Mouse (Mus musculus): ENCODE results near the gene Flt1. TPM values are rescaled to one million over a fixed set of nuclear protein-coding genes. Genes with fewer than 3 reads are reported as not detected.
A peak's percentile ranks its signal among the peaks of the same experiment; 100 is the strongest.

Gene Flt1
- polyA plus RNA-seq, 1 experiment from 2014 or later: 0.03 TPM

GRCm38 (mm10) chr5:147742468-147743111 lies 16.8 kb upstream of the Flt1 start:
- no peaks in the 10 kb centered on the region for H3K36me3 ChIP-seq (ENCODE audit: inconsistent target)
- H3K79me2 ChIP-seq (ENCODE audit: inconsistent target): no peaks in the 10 kb centered on the region
- H3K4me3 ChIP-seq (ENCODE audit: inconsistent target): no peak overlapping the region
- peak overlapping the region; percentile 50 for H3K27ac ChIP-seq
- WGBS (ENCODE audit: missing documents): 22% methylated on average over 9 of the region's 9 CpGs

- WGBS (ENCODE audit: missing documents): 90% methylated on average over 8 of the region's 8 CpGs
Observed at GRCm38 (mm10) chr5:147736766-147737280, 11.0 kb upstream of the Flt1 start.

DNA sequence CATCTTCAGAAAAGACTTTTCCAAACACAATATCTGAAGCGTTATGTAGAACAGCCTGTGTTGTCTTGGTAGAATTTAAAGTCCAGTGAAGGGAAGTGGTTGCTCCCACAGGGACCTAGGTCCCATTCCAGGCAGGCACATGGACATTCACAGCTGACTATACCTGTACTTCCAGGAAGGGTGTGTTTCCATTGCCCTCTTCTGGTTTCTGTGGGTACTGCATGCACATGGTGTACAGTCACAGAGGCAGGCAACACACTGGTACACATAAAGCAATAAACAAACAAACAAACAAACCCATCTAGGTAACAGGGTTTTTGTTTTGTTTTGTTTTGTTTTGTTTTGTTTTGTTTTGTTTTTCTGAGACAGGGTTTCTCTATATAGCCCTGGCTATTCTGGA lies 7.9 kb upstream of the Flt1 start:
- H3K36me3 ChIP-seq (ENCODE audit: inconsistent target): no peaks in the 10 kb centered on the region
- WGBS (ENCODE audit: missing documents): 100% methylated on average over 1 of the region's 1 CpGs
- H3K4me3 ChIP-seq (ENCODE audit: inconsistent target): no peak overlapping the region
- H3K79me2 ChIP-seq (ENCODE audit: inconsistent target): no peaks in the 10 kb centered on the region
- no peak overlapping the region for H3K27ac ChIP-seq

More at GRCm38 (mm10) chr5:147736766-147737280, 11.0 kb upstream of the Flt1 start:
- no peak overlapping the region for H3K27ac ChIP-seq
- H3K4me3 ChIP-seq (ENCODE audit: inconsistent target): no peak overlapping the region
- no peaks in the 10 kb centered on the region for H3K36me3 ChIP-seq (ENCODE audit: inconsistent target)
- no peaks in the 10 kb centered on the region for H3K79me2 ChIP-seq (ENCODE audit: inconsistent target)

DNA sequence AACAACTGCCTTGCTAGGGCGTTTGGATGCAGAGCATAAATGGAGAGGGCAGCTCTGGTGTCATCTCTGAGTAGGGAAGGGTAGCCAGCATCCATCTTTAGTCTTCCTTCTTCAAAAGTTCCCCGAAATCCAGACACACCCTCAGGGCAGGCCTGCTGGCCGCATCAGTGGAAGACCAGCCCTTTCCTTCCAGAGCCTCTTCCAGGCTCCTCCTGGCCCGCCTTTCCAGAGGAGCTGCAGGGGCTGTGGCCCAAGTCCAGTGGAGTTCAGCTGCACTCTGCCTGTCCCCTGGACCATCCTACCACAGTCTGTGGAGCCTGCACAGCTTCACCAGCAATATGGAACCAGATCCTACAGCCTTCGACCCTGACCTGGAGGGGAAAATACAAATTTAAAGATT lies 7.1 kb upstream of the Flt1 start:
- Histone ChIP-seq H3K27ac (no peak overlapping the region), H3K4me3 (ENCODE audit: inconsistent target) (no peak overlapping the region), H3K36me3 (ENCODE audit: inconsistent target) (no peaks in the 10 kb centered on the region), H3K79me2 (ENCODE audit: inconsistent target) (no peaks in the 10 kb centered on the region)
- WGBS (ENCODE audit: missing documents): 92% methylated on average over 4 of the region's 5 CpGs

- no peaks in the 10 kb centered on the region for H3K36me3 ChIP-seq (ENCODE audit: inconsistent target)
- WGBS (ENCODE audit: missing documents): 29% methylated on average over 12 of the region's 12 CpGs
- no peaks in the 10 kb centered on the region for H3K79me2 ChIP-seq (ENCODE audit: inconsistent target)
- no peak overlapping the region for H3K4me3 ChIP-seq (ENCODE audit: inconsistent target)
- no peak overlapping the region for H3K27ac ChIP-seq
Observed at GRCm38 (mm10) chr5:147727481-147727880, 1.7 kb upstream of the Flt1 start.

GRCm38 (mm10) chr5:147726701-147727393 lies 1.0 kb upstream of the Flt1 start:
- no peak overlapping the region for H3K27ac ChIP-seq
- no peak overlapping the region for H3K4me3 ChIP-seq (ENCODE audit: inconsistent target)
- no peaks in the 10 kb centered on the region for H3K36me3 ChIP-seq (ENCODE audit: inconsistent target)
- 8% methylated on average over 18 of the region's 18 CpGs for WGBS (ENCODE audit: missing documents)
- no peaks in the 10 kb centered on the region for H3K79me2 ChIP-seq (ENCODE audit: inconsistent target)

DNA sequence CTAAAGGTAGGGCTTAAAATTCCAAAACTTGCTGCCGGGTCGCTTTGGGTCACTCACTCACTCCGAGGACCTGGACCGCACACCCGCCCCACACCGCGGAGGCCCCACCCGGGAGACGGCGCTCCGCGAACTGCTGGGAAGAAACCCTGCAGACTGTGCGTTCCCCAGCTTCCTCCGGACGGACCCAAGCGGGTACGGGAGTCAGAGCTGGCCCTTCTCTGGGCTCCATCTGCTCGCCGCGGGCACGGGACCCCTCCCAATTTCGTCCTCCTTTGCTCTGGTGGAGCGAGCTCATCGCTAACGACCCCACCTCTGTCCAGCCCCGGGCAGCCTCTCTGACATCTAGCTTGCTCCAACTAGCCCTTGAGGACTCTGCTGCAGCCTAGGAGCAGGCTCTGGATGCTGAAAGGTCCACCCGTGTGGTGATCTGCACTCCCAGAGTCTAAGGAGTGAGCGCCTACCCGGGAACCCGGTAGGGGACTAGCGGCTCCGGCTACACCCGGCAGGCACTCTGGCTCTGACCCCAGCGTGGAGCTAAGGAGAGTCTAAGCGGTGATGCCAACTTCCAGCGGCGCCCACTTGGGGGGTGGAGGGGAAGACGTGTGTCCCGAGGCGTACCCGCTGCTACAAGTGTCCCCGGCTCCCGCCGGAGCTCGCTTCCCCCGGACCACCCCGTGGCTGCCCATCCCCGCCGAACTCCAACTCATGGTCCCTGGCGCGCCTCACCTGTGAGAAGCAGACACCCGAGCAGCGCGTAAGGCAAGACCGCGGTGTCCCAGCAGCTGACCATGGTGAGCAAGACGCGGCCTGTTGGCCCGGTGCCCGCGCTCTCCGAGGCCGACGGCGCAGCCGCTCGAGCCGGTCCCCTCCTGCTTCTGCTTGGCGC lies 623 bp downstream of the Flt1 start:
- no peaks in the 10 kb centered on the region for H3K36me3 ChIP-seq (ENCODE audit: inconsistent target)
- H3K27ac ChIP-seq: no peak overlapping the region
- H3K4me3 ChIP-seq (ENCODE audit: inconsistent target): no peak overlapping the region
- no peaks in the 10 kb centered on the region for H3K79me2 ChIP-seq (ENCODE audit: inconsistent target)
- WGBS (ENCODE audit: missing documents): 2% methylated on average over 63 of the region's 69 CpGs

GRCm38 (mm10) chr5:147724391-147724790 lies 1.4 kb downstream of the Flt1 start:
- H3K79me2 ChIP-seq (ENCODE audit: inconsistent target): no peaks in the 10 kb centered on the region
- no peaks in the 10 kb centered on the region for H3K36me3 ChIP-seq (ENCODE audit: inconsistent target)
- no peak overlapping the region for H3K4me3 ChIP-seq (ENCODE audit: inconsistent target)
- WGBS (ENCODE audit: missing documents): 8% methylated on average over 14 of the region's 14 CpGs
- H3K27ac ChIP-seq: no peak overlapping the region

GRCm38 (mm10) chr5:147723811-147724210 lies 2.0 kb downstream of the Flt1 start:
- H3K4me3 ChIP-seq (ENCODE audit: inconsistent target): no peak overlapping the region
- H3K27ac ChIP-seq: no peak overlapping the region
- no peaks in the 10 kb centered on the region for H3K36me3 ChIP-seq (ENCODE audit: inconsistent target)
- WGBS (ENCODE audit: missing documents): 28% methylated on average over 17 of the region's 17 CpGs
- H3K79me2 ChIP-seq (ENCODE audit: inconsistent target): no peaks in the 10 kb centered on the region

DNA sequence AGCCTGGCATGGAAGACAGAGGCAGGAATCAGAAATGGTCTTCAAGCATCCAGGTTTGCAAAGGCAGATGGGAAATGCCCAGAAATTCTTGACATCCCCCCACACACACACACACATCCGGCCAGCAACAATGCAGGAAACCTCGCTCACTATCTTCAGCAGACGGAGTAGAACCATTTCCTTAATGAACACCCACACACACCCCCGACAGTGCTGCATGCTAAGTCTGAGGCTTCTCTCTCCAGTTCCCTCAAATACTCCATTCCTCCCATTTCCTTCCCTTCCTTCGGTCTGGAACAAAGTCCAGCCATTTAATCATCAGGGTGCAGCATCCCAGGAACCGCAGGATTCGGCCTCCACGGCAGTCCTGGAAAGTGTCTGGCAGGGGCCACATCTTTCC lies 4.4 kb downstream of the Flt1 start:
- Histone ChIP-seq H3K4me3 (ENCODE audit: inconsistent target) (no peak overlapping the region), H3K27ac (no peak overlapping the region), H3K36me3 (ENCODE audit: inconsistent target) (no peaks in the 10 kb centered on the region), H3K79me2 (ENCODE audit: inconsistent target) (no peaks in the 10 kb centered on the region)
- WGBS (ENCODE audit: missing documents): 10% methylated on average over 8 of the region's 8 CpGs

DNA sequence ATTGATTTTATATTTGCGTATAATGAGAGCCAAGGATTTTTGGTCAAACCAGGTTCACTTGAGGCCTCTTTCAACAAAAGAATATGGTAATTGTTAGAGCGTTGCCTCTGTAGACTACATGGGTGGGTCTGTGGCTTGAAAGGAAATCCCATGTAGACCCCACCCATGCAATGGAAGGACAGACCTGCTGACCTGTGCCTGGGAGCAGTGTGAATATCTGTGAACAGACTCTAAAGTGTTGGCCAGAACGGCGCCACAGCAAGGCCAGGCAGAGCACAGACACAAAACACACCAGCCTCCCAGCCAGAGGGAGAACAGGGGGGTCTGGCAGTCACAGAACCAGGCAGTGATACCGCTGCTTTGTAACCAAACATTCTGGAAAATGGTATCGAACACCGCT lies 7.5 kb downstream of the Flt1 start:
- Histone ChIP-seq H3K4me3 (ENCODE audit: inconsistent target) (no peak overlapping the region), H3K36me3 (ENCODE audit: inconsistent target) (no peaks in the 10 kb centered on the region), H3K79me2 (ENCODE audit: inconsistent target) (no peaks in the 10 kb centered on the region), H3K27ac (no peak overlapping the region)
- WGBS (ENCODE audit: missing documents): 93% methylated on average over 7 of the region's 7 CpGs

- no peaks in the 10 kb centered on the region for H3K36me3 ChIP-seq (ENCODE audit: inconsistent target)
- no peak overlapping the region for H3K27ac ChIP-seq
- WGBS (ENCODE audit: missing documents): 92% methylated on average over 14 of the region's 15 CpGs
- no peaks in the 10 kb centered on the region for H3K79me2 ChIP-seq (ENCODE audit: inconsistent target)
- H3K4me3 ChIP-seq (ENCODE audit: inconsistent target): no peak overlapping the region
Observed at GRCm38 (mm10) chr5:147716697-147717217, 9.1 kb downstream of the Flt1 start.

- H3K36me3 ChIP-seq (ENCODE audit: inconsistent target): no peaks in the 10 kb centered on the region
- H3K79me2 ChIP-seq (ENCODE audit: inconsistent target): no peaks in the 10 kb centered on the region
- H3K27ac ChIP-seq: no peak overlapping the region
- no peak overlapping the region for H3K4me3 ChIP-seq (ENCODE audit: inconsistent target)
- 95% methylated on average over 9 of the region's 9 CpGs for WGBS (ENCODE audit: missing documents)
Observed at GRCm38 (mm10) chr5:147716276-147716675, 9.5 kb downstream of the Flt1 start.

DNA sequence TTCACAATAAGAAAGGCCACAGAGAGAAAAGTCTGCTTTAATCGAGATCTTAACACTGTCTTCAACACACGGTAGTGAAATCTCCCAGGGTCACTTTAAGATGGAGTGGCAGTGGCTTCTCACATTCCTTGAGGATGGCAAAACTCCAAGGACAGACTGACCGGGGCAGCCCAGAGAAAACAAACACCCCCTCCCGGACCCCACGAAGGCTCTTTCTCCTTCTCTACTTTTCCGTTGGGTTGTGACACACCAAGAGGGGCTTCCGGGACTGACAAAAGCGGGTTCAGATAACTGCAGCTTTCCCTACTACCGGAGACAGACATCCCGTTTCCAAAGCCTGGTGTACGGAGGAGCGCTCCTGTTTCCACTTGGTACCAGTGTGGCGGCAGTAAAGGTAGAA lies 10.4 kb downstream of the Flt1 start:
- Histone ChIP-seq H3K27ac (no peak overlapping the region), H3K36me3 (ENCODE audit: inconsistent target) (no peaks in the 10 kb centered on the region), H3K79me2 (ENCODE audit: inconsistent target) (no peaks in the 10 kb centered on the region), H3K4me3 (ENCODE audit: inconsistent target) (no peak overlapping the region)
- 89% methylated on average over 13 of the region's 13 CpGs for WGBS (ENCODE audit: missing documents)

All from macrophage (primary cell).